Mouse (Mus musculus): ENCODE data around the gene Snx6.
"Not testable (repeated sequence)": the region's sequence is repeated elsewhere in the genome, so short reads cannot be mapped to it uniquely, and the experiment has no call there.

The Snx6 gene

GRCm38 (mm10) chr12:54796516-54797195, 1.2 kb upstream of the Snx6 start:
- DNase-seq: peak; percentile 27

GRCm38 (mm10) chr12:54794392-54794791, 1.1 kb downstream of the Snx6 start:
- DNase-seq: no peak

GRCm38 (mm10) chr12:54791465-54791864, 4.0 kb downstream of the Snx6 start:
- no peak for DNase-seq

- no peak for DNase-seq
These were observed 6.0 kb downstream of the Snx6 start for GRCm38 (mm10) chr12:54789346-54790143.

GRCm38 (mm10) chr12:54763624-54764023, 31.9 kb downstream of the Snx6 start:
- no peak for DNase-seq

- DNase-seq: no peak
These were observed 34.8 kb downstream of the Snx6 start for GRCm38 (mm10) chr12:54760676-54761075.

GRCm38 (mm10) chr12:54758846-54759245, 36.7 kb downstream of the Snx6 start:
- no peak for DNase-seq

- DNase-seq: no peak
These were observed 46.9 kb downstream of the Snx6 start for GRCm38 (mm10) chr12:54748647-54749046.

- peak; percentile 67 for DNase-seq
These were observed 56.8 kb downstream of the Snx6 start for GRCm38 (mm10) chr12:54738661-54739243.

- not testable (repeated sequence) for DNase-seq
These were observed 57.4 kb downstream of the Snx6 start for GRCm38 (mm10) chr12:54737891-54738660.

GRCm38 (mm10) chr12:54734307-54735131, 61.0 kb downstream of the Snx6 start:
- DNase-seq: peak; percentile 36

GRCm38 (mm10) chr12:54729140-54730059, 66.1 kb downstream of the Snx6 start:
- DNase-seq: not testable (repeated sequence)

- DNase-seq: not testable (repeated sequence)
These were observed 76.4 kb downstream of the Snx6 start for GRCm38 (mm10) chr12:54718871-54719786.

GRCm38 (mm10) chr12:54717516-54717915, 78.0 kb downstream of the Snx6 start:
- peak; percentile 20 for DNase-seq

GRCm38 (mm10) chr12:54713822-54714626, 81.5 kb downstream of the Snx6 start:
- peak; percentile 68 for DNase-seq

GRCm38 (mm10) chr12:54710494-54710879, 85.0 kb downstream of the Snx6 start:
- peak; percentile 55 for DNase-seq

- DNase-seq: peak; percentile 11
These were observed 85.6 kb downstream of the Snx6 start for GRCm38 (mm10) chr12:54709691-54710493.

- no peak for DNase-seq
These were observed 96.1 kb downstream of the Snx6 start for GRCm38 (mm10) chr12:54699394-54699793.
